Mouse (Mus musculus) gastrocnemius, adult 2 months (tissue): ENCODE results near the gene Mphosph6. TPM values are rescaled to one million over a fixed set of nuclear protein-coding genes. Genes with fewer than 3 reads are reported as not detected.

ENCODE experiments used
- DNase-seq: peaks from one replicate; pipeline ENCODE4 v3.0.0; 2022
- H3K27ac ChIP-seq: fragments of 200-600 bp; 2 replicates; pipeline ENCODE4 v1.8.1; 2022; ENCODE audit warnings: mild to moderate bottlenecking
- H3K4me3 ChIP-seq: fragments of 200-600 bp; 2 replicates; pipeline ENCODE4 v1.8.1; 2022; ENCODE audit warnings: mild to moderate bottlenecking, moderate library complexity
- CTCF ChIP-seq: fragments of 200-600 bp; IDR thresholded peaks from 2 replicates; pipeline ENCODE4 v1.8.1; 2022; ENCODE audit warnings: antibody characterized with exemption, mild to moderate bottlenecking, moderate library complexity
- intact Hi-C: fragments of 180-260 bp; cut with DNase I; formaldehyde crosslinking; loops from one replicate; pipeline ENCODE4 v1.15.1; 2025
- total RNA-seq, 2 experiments: library from RNA; stranded (reverse); gene quantifications; 2 replicates each; pipeline ENCODE4 v1.2.3; 2021

Mphosph6 gene
- total RNA-seq, 2 experiments from 2014 or later, result 5.0 to 6.6 TPM

DNA sequence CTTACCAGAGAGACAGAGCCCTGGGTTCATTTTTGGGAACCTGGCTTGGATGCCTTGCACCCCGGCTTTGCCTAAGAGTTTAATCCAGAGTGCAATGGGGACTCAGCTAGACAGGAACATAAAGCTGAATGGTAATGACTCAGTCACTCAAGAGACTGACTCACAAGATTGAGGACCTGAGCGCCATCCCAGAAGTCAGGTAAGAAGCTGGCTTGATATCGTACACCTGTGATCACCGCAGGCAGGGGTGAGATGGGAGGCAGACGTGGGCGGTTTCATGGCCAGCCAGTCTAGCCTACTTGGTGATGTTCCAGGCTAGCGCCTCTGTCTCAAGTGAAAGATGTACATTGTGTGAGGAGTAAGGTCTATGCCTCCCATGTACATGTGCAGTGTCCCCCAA lies 18.7 kb downstream of the Mphosph6 start:
- intact Hi-C loops, result no loop called here
- TF ChIP-seq CTCF, result no peak
- H3K27ac ChIP-seq, result no peak overlapping the region
- H3K4me3 ChIP-seq, result no peak overlapping the region
- no peak for DNase-seq

- intact Hi-C loops, result no loop called here
- Histone ChIP-seq H3K27ac (no peak overlapping the region), H3K4me3 (no peak overlapping the region)
- DNase-seq, result no peak
- TF ChIP-seq CTCF, result no peak
Observed at GRCm38 (mm10) chr8:117781375-117782129, 20.2 kb downstream of the Mphosph6 start.

GRCm38 (mm10) chr8:117779344-117779743 lies 22.4 kb downstream of the Mphosph6 start:
- H3K27ac ChIP-seq, result peak overlapping the region; percentile 63
- DNase-seq, result no peak
- no peak overlapping the region for H3K4me3 ChIP-seq
- intact Hi-C loops, result no loop called here
- TF ChIP-seq CTCF, result no peak

GRCm38 (mm10) chr8:117778531-117779322 lies 23.0 kb downstream of the Mphosph6 start:
- Histone ChIP-seq H3K4me3 (no peak overlapping the region), H3K27ac (peak overlapping the region; percentile 66)
- no peak for TF ChIP-seq CTCF
- intact Hi-C loops, result no loop called here
- DNase-seq, result peak; percentile 37

GRCm38 (mm10) chr8:117776075-117776474 lies 25.7 kb downstream of the Mphosph6 start:
- no peak overlapping the region for H3K27ac ChIP-seq
- DNase-seq, result no peak
- intact Hi-C loops, result no loop called here
- no peak for TF ChIP-seq CTCF
- no peak overlapping the region for H3K4me3 ChIP-seq

DNA sequence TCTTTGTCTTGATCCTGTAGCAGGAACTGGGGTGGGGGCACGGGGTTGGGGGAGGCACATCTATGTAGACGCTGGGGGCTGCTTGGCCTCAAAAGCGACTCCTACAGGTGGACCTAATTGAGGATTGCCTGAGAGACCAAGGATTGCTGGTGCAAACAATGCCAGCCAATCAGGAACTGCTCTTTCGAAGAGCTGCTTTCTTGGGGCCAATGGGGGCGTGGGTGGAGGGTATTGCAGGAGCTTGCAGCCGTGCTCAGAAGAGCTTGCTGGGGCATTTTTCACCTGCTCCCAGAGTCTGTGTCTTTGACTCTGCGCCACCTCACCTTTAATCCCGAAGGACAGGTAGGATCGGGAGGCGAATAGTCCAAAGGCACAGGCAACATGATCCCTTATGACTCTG lies 26.1 kb downstream of the Mphosph6 start:
- no peak for TF ChIP-seq CTCF
- Histone ChIP-seq H3K27ac (no peak overlapping the region), H3K4me3 (no peak overlapping the region)
- intact Hi-C loops, result no loop called here
- no peak for DNase-seq

DNA sequence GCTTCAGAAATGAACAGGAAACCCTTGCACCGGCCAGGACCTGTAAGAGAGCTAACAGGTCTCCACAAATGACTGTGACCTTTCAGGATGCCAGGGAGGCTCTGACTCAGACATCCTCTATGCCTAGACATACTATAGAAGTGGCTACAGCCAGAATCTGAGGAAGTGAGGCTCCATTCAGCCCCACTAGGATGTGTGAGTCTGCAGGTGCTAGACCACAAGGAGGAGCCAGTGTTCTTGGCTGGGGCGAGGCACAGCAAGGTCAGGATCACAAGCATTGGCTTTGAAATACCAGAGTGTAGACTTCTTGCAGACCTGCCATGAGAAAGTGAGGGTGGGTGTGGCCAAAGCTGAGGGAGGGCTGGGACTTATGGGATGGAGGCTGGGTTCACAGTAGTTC lies 29.1 kb downstream of the Mphosph6 start:
- no peak overlapping the region for H3K4me3 ChIP-seq
- DNase-seq, result no peak
- intact Hi-C loops, result loop anchor here (1.0 kb wide), 1 partner anchor 92 kb away; no protein-coding TSS in a partner anchor
- H3K27ac ChIP-seq, result no peak overlapping the region
- 0 out of 2 replicates have a peak, but pooled peaks have one; percentile 3 for TF ChIP-seq CTCF

GRCm38 (mm10) chr8:117772126-117772525 lies 29.6 kb downstream of the Mphosph6 start:
- peak; percentile 29 for DNase-seq
- TF ChIP-seq CTCF, result peak; percentile 73
- Histone ChIP-seq H3K27ac (no peak overlapping the region), H3K4me3 (no peak overlapping the region)
- intact Hi-C loops, result loop anchor here (1.0 kb wide), 1 partner anchor 92 kb away; no protein-coding TSS in a partner anchor

DNA sequence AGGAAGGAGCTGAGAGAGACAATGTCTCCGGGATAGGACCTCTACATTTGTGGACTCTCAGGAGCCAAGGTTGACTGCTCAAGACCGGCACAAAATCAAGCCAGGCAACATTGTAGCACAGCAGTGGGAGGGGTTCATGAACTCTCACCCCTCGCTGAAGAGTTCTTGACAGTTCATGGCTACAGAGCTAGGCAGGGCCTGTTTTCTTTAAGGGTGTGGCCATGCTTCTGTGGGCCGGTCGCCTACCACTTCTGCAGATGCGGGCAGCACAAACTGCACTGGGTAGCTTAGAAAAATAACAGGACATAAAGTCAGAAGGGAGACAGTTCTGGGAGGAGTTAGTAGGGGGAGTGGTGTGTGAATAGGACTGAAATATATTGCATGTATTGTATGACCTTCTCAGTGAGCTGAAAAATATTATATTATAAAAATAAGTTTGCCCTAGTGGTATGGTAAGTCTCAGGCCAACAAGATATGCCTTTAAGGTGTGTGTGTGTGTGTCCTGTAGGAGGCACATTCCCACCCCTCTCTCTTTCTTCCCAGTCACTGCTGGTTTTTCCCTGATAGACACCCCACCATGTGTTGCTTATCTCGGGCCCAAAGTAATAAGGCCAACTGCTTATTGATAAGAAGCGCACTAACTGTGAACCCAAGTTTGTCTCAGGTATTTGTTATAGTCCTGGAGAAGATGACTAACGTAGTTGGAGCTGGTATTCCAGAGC lies 30.5 kb downstream of the Mphosph6 start:
- no peak overlapping the region for H3K4me3 ChIP-seq
- no peak for DNase-seq
- no peak for TF ChIP-seq CTCF
- intact Hi-C loops, result no loop called here
- H3K27ac ChIP-seq, result no peak overlapping the region

DNA sequence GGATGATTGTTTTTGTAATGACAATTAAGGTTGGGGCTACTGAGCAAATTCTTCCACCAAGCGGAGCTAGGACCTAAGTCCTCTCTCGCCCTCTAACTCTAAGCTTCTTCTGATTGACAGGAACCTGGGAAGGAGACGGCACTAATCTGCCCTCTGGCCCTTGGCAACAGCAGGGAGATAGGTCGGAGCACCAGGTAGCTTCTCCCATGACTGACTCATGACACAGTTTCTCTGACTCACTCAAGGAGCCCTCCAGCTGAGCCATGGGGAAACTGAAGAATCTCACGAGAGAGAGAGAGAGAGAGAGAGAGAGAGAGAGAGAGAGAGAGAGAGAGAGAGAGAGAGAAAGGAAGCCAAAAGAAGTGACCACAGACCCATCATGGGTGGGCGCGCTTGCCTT lies 32.8 kb downstream of the Mphosph6 start:
- intact Hi-C loops, result no loop called here
- TF ChIP-seq CTCF, result no peak
- no peak overlapping the region for H3K27ac ChIP-seq
- DNase-seq, result no peak
- no peak overlapping the region for H3K4me3 ChIP-seq

DNA sequence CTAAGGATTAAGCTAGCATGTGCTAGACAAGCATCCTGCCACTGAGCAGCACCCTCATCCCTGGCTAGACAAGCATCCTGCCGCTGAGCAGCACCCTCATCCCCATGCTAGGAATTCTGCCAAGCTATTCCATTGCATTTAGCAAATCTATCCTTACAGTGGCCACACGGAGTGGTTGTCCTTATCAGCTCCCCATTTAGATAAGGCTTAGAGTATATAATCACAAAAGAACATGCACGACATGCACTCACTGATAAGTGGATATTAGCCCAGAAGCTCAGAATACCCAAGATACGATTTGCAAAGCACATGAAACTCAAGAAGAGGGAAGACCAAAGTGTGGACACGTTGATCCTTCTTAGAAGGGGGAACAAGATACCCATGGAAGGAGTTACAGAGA lies 35.8 kb downstream of the Mphosph6 start:
- no peak for TF ChIP-seq CTCF
- intact Hi-C loops, result no loop called here
- H3K4me3 ChIP-seq, result no peak overlapping the region
- H3K27ac ChIP-seq, result no peak overlapping the region
- DNase-seq, result no peak

GRCm38 (mm10) chr8:117764625-117765024 lies 37.1 kb downstream of the Mphosph6 start:
- H3K27ac ChIP-seq, result no peak overlapping the region
- no peak for TF ChIP-seq CTCF
- intact Hi-C loops, result no loop called here
- no peak overlapping the region for H3K4me3 ChIP-seq
- DNase-seq, result no peak

DNA sequence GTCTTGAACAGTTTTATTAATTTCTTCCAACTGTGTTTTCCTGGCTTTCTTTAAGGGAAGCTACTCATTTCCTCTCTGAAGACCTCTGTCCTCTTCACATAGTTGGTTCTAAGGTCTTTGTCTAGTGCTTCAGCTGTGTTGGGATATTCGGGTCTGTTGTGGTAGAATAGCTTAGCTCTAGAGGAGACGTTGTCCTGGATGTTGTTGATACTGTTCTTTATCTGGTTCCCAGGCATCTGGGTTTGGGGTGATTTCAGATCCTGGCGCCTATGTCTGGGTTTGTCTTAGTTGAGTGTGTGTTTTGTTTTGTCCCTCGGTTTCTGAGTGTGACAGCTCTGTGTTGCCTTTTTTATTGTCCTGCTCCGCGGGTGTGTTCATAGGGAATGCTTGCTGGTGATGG lies 39.0 kb downstream of the Mphosph6 start:
- intact Hi-C loops, result no loop called here
- no peak for DNase-seq
- no peak for TF ChIP-seq CTCF
- Histone ChIP-seq H3K27ac (no peak overlapping the region), H3K4me3 (no peak overlapping the region)
